Mouse (Mus musculus): ENCODE measurements around the gene Fam120b. TPM values are rescaled to one million over a fixed set of nuclear protein-coding genes. Genes with fewer than 3 reads are reported as not detected.

Gene Fam120b
- polyA plus RNA-seq, 1 experiment from 2014 or later, result 37.2 TPM

- WGBS, result 93% methylated on average over 6 of the region's 6 CpGs
- Histone ChIP-seq H3K27ac (ENCODE audit: low read depth, low read length) (no peak overlapping the region), H3K4me3 (ENCODE audit: low read depth, low read length) (no peak overlapping the region), H3K9ac (ENCODE audit: low read length) (no peak overlapping the region), H3K9me3 (ENCODE audit: control insufficient read depth, low read length) (no peaks in the 10 kb centered on the region), H3K27me3 (ENCODE audit: control insufficient read depth, insufficient read depth, low read length) (no peaks in the 10 kb centered on the region), H3K4me2 (ENCODE audit: low read depth) (no peak overlapping the region), H3K4me1 (ENCODE audit: control insufficient read depth, insufficient read depth, low read length) (no peaks in the 10 kb centered on the region), H3K36me3 (ENCODE audit: control insufficient read depth, insufficient read depth, low read length) (peaks cover 26% of the 10 kb centered on the region)
- ATAC-seq (ENCODE audit: insufficient read depth, low FRiP score, low TSS enrichment) (no peak), DNase-seq (ENCODE audit: low spot score) (no peak)
Measured at GRCm38 (mm10) chr17:15421446-15421845, 25.4 kb downstream of the Fam120b start.

- 84% methylated on average over 9 of the region's 9 CpGs for WGBS
- H3K27me3 ChIP-seq (ENCODE audit: control insufficient read depth, insufficient read depth, low read length), result no peaks in the 10 kb centered on the region
- H3K36me3 ChIP-seq (ENCODE audit: control insufficient read depth, insufficient read depth, low read length), result peaks cover 23% of the 10 kb centered on the region
Measured at GRCm38 (mm10) chr17:15422666-15423065, 26.7 kb downstream of the Fam120b start.

GRCm38 (mm10) chr17:15423080-15423765 is 27.2 kb downstream of the Fam120b start:
- ATAC-seq (ENCODE audit: insufficient read depth, low FRiP score, low TSS enrichment), result no peak
- Histone ChIP-seq H3K4me1 (ENCODE audit: control insufficient read depth, insufficient read depth, low read length) (no peaks in the 10 kb centered on the region), H3K4me3 (ENCODE audit: low read depth, low read length) (no peak overlapping the region), H3K9ac (ENCODE audit: low read length) (no peak overlapping the region), H3K27ac (ENCODE audit: low read depth, low read length) (no peak overlapping the region), H3K36me3 (ENCODE audit: control insufficient read depth, insufficient read depth, low read length) (peaks cover 19% of the 10 kb centered on the region), H3K27me3 (ENCODE audit: control insufficient read depth, insufficient read depth, low read length) (no peaks in the 10 kb centered on the region), H3K4me2 (ENCODE audit: low read depth) (no peak overlapping the region), H3K9me3 (ENCODE audit: control insufficient read depth, low read length) (no peaks in the 10 kb centered on the region)
- WGBS, result 68% methylated on average over 8 of the region's 8 CpGs
- DNase-seq (ENCODE audit: low spot score), result no peak

More at GRCm38 (mm10) chr17:15422666-15423065, 26.7 kb downstream of the Fam120b start:
- Histone ChIP-seq H3K4me2 (ENCODE audit: low read depth) (no peak overlapping the region), H3K9me3 (ENCODE audit: control insufficient read depth, low read length) (no peaks in the 10 kb centered on the region), H3K4me1 (ENCODE audit: control insufficient read depth, insufficient read depth, low read length) (no peaks in the 10 kb centered on the region), H3K9ac (ENCODE audit: low read length) (no peak overlapping the region), H3K4me3 (ENCODE audit: low read depth, low read length) (no peak overlapping the region), H3K27ac (ENCODE audit: low read depth, low read length) (no peak overlapping the region)
- DNase-seq (ENCODE audit: low spot score) (no peak), ATAC-seq (ENCODE audit: insufficient read depth, low FRiP score, low TSS enrichment) (no peak)

- Histone ChIP-seq H3K9ac (ENCODE audit: low read length) (no peak overlapping the region), H3K36me3 (ENCODE audit: control insufficient read depth, insufficient read depth, low read length) (peaks cover 18% of the 10 kb centered on the region), H3K4me2 (ENCODE audit: low read depth) (no peak overlapping the region), H3K27ac (ENCODE audit: low read depth, low read length) (no peak overlapping the region), H3K9me3 (ENCODE audit: control insufficient read depth, low read length) (no peaks in the 10 kb centered on the region), H3K4me3 (ENCODE audit: low read depth, low read length) (no peak overlapping the region), H3K4me1 (ENCODE audit: control insufficient read depth, insufficient read depth, low read length) (no peaks in the 10 kb centered on the region), H3K27me3 (ENCODE audit: control insufficient read depth, insufficient read depth, low read length) (no peaks in the 10 kb centered on the region)
- WGBS, result 84% methylated on average over 3 of the region's 3 CpGs
- ATAC-seq (ENCODE audit: insufficient read depth, low FRiP score, low TSS enrichment) (no peak), DNase-seq (ENCODE audit: low spot score) (no peak)
Measured at GRCm38 (mm10) chr17:15425931-15426330, 29.9 kb downstream of the Fam120b start.

GRCm38 (mm10) chr17:15429451-15429850 is 33.4 kb downstream of the Fam120b start:
- ATAC-seq (ENCODE audit: insufficient read depth, low FRiP score, low TSS enrichment) (no peak), DNase-seq (ENCODE audit: low spot score) (no peak)
- H3K27ac ChIP-seq (ENCODE audit: low read depth, low read length), result no peak overlapping the region
- H3K4me2 ChIP-seq (ENCODE audit: low read depth), result no peak overlapping the region
- H3K4me3 ChIP-seq (ENCODE audit: low read depth, low read length), result no peak overlapping the region
- H3K4me1 ChIP-seq (ENCODE audit: control insufficient read depth, insufficient read depth, low read length), result no peaks in the 10 kb centered on the region
- H3K27me3 ChIP-seq (ENCODE audit: control insufficient read depth, insufficient read depth, low read length), result no peaks in the 10 kb centered on the region
- H3K9me3 ChIP-seq (ENCODE audit: control insufficient read depth, low read length), result no peaks in the 10 kb centered on the region
- 81% methylated on average over 6 of the region's 6 CpGs for WGBS
- H3K36me3 ChIP-seq (ENCODE audit: control insufficient read depth, insufficient read depth, low read length), result peaks cover 4% of the 10 kb centered on the region; the same call in 1 of the 2 replicates
- no peak overlapping the region for H3K9ac ChIP-seq (ENCODE audit: low read length)

GRCm38 (mm10) chr17:15429937-15430336 is 33.9 kb downstream of the Fam120b start:
- WGBS, result 56% methylated on average over 1 of the region's 1 CpGs
- Histone ChIP-seq H3K36me3 (ENCODE audit: control insufficient read depth, insufficient read depth, low read length) (peaks cover 4% of the 10 kb centered on the region; the same call in 1 of the 2 replicates), H3K4me2 (ENCODE audit: low read depth) (no peak overlapping the region), H3K4me3 (ENCODE audit: low read depth, low read length) (no peak overlapping the region), H3K9me3 (ENCODE audit: control insufficient read depth, low read length) (no peaks in the 10 kb centered on the region), H3K4me1 (ENCODE audit: control insufficient read depth, insufficient read depth, low read length) (no peaks in the 10 kb centered on the region), H3K9ac (ENCODE audit: low read length) (no peak overlapping the region), H3K27me3 (ENCODE audit: control insufficient read depth, insufficient read depth, low read length) (no peaks in the 10 kb centered on the region), H3K27ac (ENCODE audit: low read depth, low read length) (no peak overlapping the region)
- no peak for ATAC-seq (ENCODE audit: insufficient read depth, low FRiP score, low TSS enrichment)
- no peak for DNase-seq (ENCODE audit: low spot score)

GRCm38 (mm10) chr17:15431021-15431514 is 35.1 kb downstream of the Fam120b start:
- no peak overlapping the region for H3K27ac ChIP-seq (ENCODE audit: low read depth, low read length)
- DNase-seq (ENCODE audit: low spot score) (no peak), ATAC-seq (ENCODE audit: insufficient read depth, low FRiP score, low TSS enrichment) (no peak)
- no peaks in the 10 kb centered on the region for H3K4me1 ChIP-seq (ENCODE audit: control insufficient read depth, insufficient read depth, low read length)
- H3K4me2 ChIP-seq (ENCODE audit: low read depth), result no peak overlapping the region
- 60% methylated on average over 5 of the region's 5 CpGs for WGBS
- no peak overlapping the region for H3K4me3 ChIP-seq (ENCODE audit: low read depth, low read length)
- no peak overlapping the region for H3K9ac ChIP-seq (ENCODE audit: low read length)
- no peaks in the 10 kb centered on the region for H3K9me3 ChIP-seq (ENCODE audit: control insufficient read depth, low read length)
- H3K36me3 ChIP-seq (ENCODE audit: control insufficient read depth, insufficient read depth, low read length), result peaks cover 4% of the 10 kb centered on the region; the same call in 1 of the 2 replicates
- no peaks in the 10 kb centered on the region for H3K27me3 ChIP-seq (ENCODE audit: control insufficient read depth, insufficient read depth, low read length)

GRCm38 (mm10) chr17:15431551-15431950 is 35.5 kb downstream of the Fam120b start:
- H3K4me1 ChIP-seq (ENCODE audit: control insufficient read depth, insufficient read depth, low read length), result no peaks in the 10 kb centered on the region
- no peaks in the 10 kb centered on the region for H3K27me3 ChIP-seq (ENCODE audit: control insufficient read depth, insufficient read depth, low read length)
- no peak overlapping the region for H3K9ac ChIP-seq (ENCODE audit: low read length)
- H3K27ac ChIP-seq (ENCODE audit: low read depth, low read length), result no peak overlapping the region
- no peak overlapping the region for H3K4me3 ChIP-seq (ENCODE audit: low read depth, low read length)
- no peaks in the 10 kb centered on the region for H3K9me3 ChIP-seq (ENCODE audit: control insufficient read depth, low read length)
- peaks cover 4% of the 10 kb centered on the region; the same call in 1 of the 2 replicates for H3K36me3 ChIP-seq (ENCODE audit: control insufficient read depth, insufficient read depth, low read length)
- DNase-seq (ENCODE audit: low spot score) (no peak), ATAC-seq (ENCODE audit: insufficient read depth, low FRiP score, low TSS enrichment) (no peak)
- 94% methylated on average over 4 of the region's 4 CpGs for WGBS
- H3K4me2 ChIP-seq (ENCODE audit: low read depth), result no peak overlapping the region

GRCm38 (mm10) chr17:15432036-15432435 is 36.0 kb downstream of the Fam120b start:
- H3K4me3 ChIP-seq (ENCODE audit: low read depth, low read length), result no peak overlapping the region
- DNase-seq (ENCODE audit: low spot score) (no peak), ATAC-seq (ENCODE audit: insufficient read depth, low FRiP score, low TSS enrichment) (no peak)
- 80% methylated on average over 3 of the region's 3 CpGs for WGBS
- no peaks in the 10 kb centered on the region for H3K4me1 ChIP-seq (ENCODE audit: control insufficient read depth, insufficient read depth, low read length)
- no peaks in the 10 kb centered on the region for H3K27me3 ChIP-seq (ENCODE audit: control insufficient read depth, insufficient read depth, low read length)
- H3K9me3 ChIP-seq (ENCODE audit: control insufficient read depth, low read length), result no peaks in the 10 kb centered on the region
- no peak overlapping the region for H3K4me2 ChIP-seq (ENCODE audit: low read depth)
- H3K36me3 ChIP-seq (ENCODE audit: control insufficient read depth, insufficient read depth, low read length), result peaks cover 4% of the 10 kb centered on the region; the same call in 1 of the 2 replicates
- no peak overlapping the region for H3K9ac ChIP-seq (ENCODE audit: low read length)
- no peak overlapping the region for H3K27ac ChIP-seq (ENCODE audit: low read depth, low read length)

Measured in neural tube, embryonic 11.5 days (tissue).